Mouse (Mus musculus) NIH3T3 (cell line): ENCODE measurements around the gene Vps11.
"Not testable (repeated sequence)": the region's sequence is repeated elsewhere in the genome, so short reads cannot be mapped to it uniquely, and the experiment has no call there.

ENCODE experiments used
- DNase-seq: peaks from one replicate; pipeline ENCODE4 v3.0.0-alpha.2; 2012; ENCODE audit warnings: low read depth

Gene Vps11

GRCm38 (mm10) chr9:44376141-44376540, 14.7 kb upstream of the Vps11 start:
- no peak for DNase-seq

- no peak for DNase-seq
Observed at GRCm38 (mm10) chr9:44373386-44373785, 11.9 kb upstream of the Vps11 start.

GRCm38 (mm10) chr9:44364480-44364879, 3.0 kb upstream of the Vps11 start:
- DNase-seq: peak; percentile 58

- DNase-seq: not testable (repeated sequence)
Observed at GRCm38 (mm10) chr9:44361931-44362330, 461 bp upstream of the Vps11 start.

- DNase-seq: peak; percentile 59
Observed at GRCm38 (mm10) chr9:44357207-44357606, 4.3 kb downstream of the Vps11 start.

- DNase-seq: no peak
Observed at GRCm38 (mm10) chr9:44353142-44353541, 8.3 kb downstream of the Vps11 start.

GRCm38 (mm10) chr9:44352337-44352736, 9.1 kb downstream of the Vps11 start:
- no peak for DNase-seq

- no peak for DNase-seq
Observed at GRCm38 (mm10) chr9:44351396-44351795, 10.1 kb downstream of the Vps11 start.

GRCm38 (mm10) chr9:44348546-44348945, 12.9 kb downstream of the Vps11 start:
- no peak for DNase-seq

GRCm38 (mm10) chr9:44347621-44348020, 13.8 kb downstream of the Vps11 start:
- DNase-seq: no peak

- no peak for DNase-seq
Observed at GRCm38 (mm10) chr9:44347166-44347565, 14.3 kb downstream of the Vps11 start.

- no peak for DNase-seq
Observed at GRCm38 (mm10) chr9:44345570-44346433, 15.7 kb downstream of the Vps11 start.

- DNase-seq: peak; percentile 92
Observed at GRCm38 (mm10) chr9:44343781-44344421, 17.6 kb downstream of the Vps11 start, which contains the start of gene Hmbs. TSS of gene Hmbs (minus strand) at chr9:44344228.

- peak; percentile 36 for DNase-seq
Observed at GRCm38 (mm10) chr9:44343290-44343689, 18.2 kb downstream of the Vps11 start.

GRCm38 (mm10) chr9:44342605-44343004, 18.9 kb downstream of the Vps11 start:
- no peak for DNase-seq

- DNase-seq: no peak
Observed at GRCm38 (mm10) chr9:44342173-44342572, 19.3 kb downstream of the Vps11 start.

GRCm38 (mm10) chr9:44341487-44341886, 20.0 kb downstream of the Vps11 start:
- DNase-seq: no peak

- no peak for DNase-seq
Observed at GRCm38 (mm10) chr9:44338574-44338973, 22.9 kb downstream of the Vps11 start.

- no peak for DNase-seq
Observed at GRCm38 (mm10) chr9:44337436-44338169, 23.9 kb downstream of the Vps11 start.

GRCm38 (mm10) chr9:44336964-44337363, 24.5 kb downstream of the Vps11 start:
- DNase-seq: no peak

GRCm38 (mm10) chr9:44336513-44336912, 25.0 kb downstream of the Vps11 start:
- DNase-seq: not testable (repeated sequence)

GRCm38 (mm10) chr9:44336093-44336406, 25.4 kb downstream of the Vps11 start:
- DNase-seq: no peak
